Mouse (Mus musculus): ENCODE data around the gene Rel. TPM values are rescaled to one million over a fixed set of nuclear protein-coding genes. Genes with fewer than 3 reads are reported as not detected.
A peak's percentile ranks its signal among the peaks of the same experiment; 100 is the strongest.
"Not testable (repeated sequence)": the region's sequence is repeated elsewhere in the genome, so short reads cannot be mapped to it uniquely, and the experiment has no call there.

Gene Rel
- polyA plus RNA-seq, 1 experiment from 2014 or later: 0.50 TPM

DNA sequence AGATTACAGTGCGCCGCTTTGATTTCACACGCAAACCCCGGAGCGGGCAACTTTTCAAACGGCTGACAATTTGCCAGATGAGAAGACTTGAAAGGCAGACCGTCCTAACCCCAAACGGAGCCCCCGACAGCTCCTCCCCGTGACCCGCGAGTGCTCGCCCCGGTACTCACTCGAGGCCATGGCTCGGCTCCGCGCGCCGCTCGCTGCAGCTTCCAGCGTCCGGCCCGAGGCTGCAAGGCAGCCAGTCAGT, 335 bp downstream of the Rel start:
- under 1% methylated on average over 24 of the region's 24 CpGs for WGBS
- Histone ChIP-seq H3K27ac (replicated peaks) (peak overlapping the region; percentile 90), H3K4me3 (peak overlapping the region; percentile 59), H3K4me1 (peaks cover 6% of the 10 kb centered on the region), H3K9ac (replicated peaks) (peak overlapping the region; percentile 69), H3K9me3 (no peaks in the 10 kb centered on the region), H3K4me2 (replicated peaks) (peak overlapping the region; percentile 78), H3K27me3 (peaks cover 6% of the 10 kb centered on the region), H3K36me3 (no peaks in the 10 kb centered on the region)
- ATAC-seq (ENCODE audit: low FRiP score, low read depth): no peak

GRCm38 (mm10) chr11:23769686-23770509, 872 bp downstream of the Rel start:
- ATAC-seq (ENCODE audit: low FRiP score, low read depth): peak; percentile 20
- peak overlapping the region; percentile 69 for H3K9ac ChIP-seq (replicated peaks)
- peaks cover 6% of the 10 kb centered on the region for H3K27me3 ChIP-seq
- H3K36me3 ChIP-seq: no peaks in the 10 kb centered on the region
- peak overlapping the region; percentile 78 for H3K4me2 ChIP-seq (replicated peaks)
- H3K9me3 ChIP-seq: no peaks in the 10 kb centered on the region
- H3K27ac ChIP-seq (replicated peaks): peak overlapping the region; percentile 90
- H3K4me1 ChIP-seq: peaks cover 6% of the 10 kb centered on the region
- H3K4me3 ChIP-seq: peak overlapping the region; percentile 59
- WGBS: under 1% methylated on average over 25 of the region's 25 CpGs

DNA sequence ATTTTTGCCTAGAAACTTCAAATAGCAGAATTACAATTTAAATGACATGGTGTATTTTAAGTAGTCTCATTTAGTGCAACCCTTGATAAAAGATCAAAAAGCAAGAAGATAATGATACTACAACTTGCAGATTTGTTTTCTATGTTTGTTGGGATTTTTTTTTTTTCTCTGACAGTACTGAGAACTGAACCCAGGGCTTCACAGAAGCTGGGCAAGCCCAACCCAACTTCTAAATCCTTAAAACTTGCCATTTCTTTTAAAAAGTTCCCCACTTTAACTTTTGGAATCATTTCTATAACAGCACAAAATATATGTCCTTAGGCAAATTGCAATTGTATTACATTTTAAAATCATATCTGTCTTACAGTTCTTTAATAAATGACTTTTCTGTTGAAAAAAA, 1.7 kb downstream of the Rel start:
- ATAC-seq (ENCODE audit: low FRiP score, low read depth): no peak

DNA sequence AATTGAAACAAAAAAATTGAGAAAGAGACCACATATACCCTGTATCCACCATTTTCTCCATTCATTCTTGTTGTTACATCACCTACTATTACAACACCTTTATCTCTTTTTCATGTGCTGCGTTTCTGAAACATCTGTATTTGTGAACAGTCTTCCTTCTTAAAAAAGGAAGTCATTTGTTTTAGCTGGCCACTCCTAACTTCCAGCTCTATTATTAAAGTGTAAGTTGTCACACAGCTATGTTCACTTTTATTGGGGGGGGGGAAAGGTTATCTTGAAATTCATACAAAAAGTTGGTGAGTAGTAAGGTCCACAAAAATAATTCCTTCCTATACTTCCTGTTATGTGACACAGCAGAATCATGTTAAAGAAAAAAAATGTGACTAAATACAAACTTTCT, 2.8 kb downstream of the Rel start:
- Histone ChIP-seq H3K27ac (replicated peaks) (no peak overlapping the region), H3K9me3 (no peaks in the 10 kb centered on the region), H3K27me3 (peaks cover 5% of the 10 kb centered on the region), H3K4me3 (no peak overlapping the region), H3K36me3 (no peaks in the 10 kb centered on the region), H3K4me1 (peaks cover 6% of the 10 kb centered on the region), H3K4me2 (replicated peaks) (no peak overlapping the region), H3K9ac (replicated peaks) (no peak overlapping the region)
- WGBS: 89% methylated on average over 1 of the region's 1 CpGs
- no peak for ATAC-seq (ENCODE audit: low FRiP score, low read depth)

More for the DNA sequence above, 1.7 kb downstream of the Rel start:
- H3K4me2 ChIP-seq (replicated peaks): no peak overlapping the region
- H3K36me3 ChIP-seq: no peaks in the 10 kb centered on the region
- no peaks in the 10 kb centered on the region for H3K9me3 ChIP-seq
- no peak overlapping the region for H3K4me3 ChIP-seq
- peaks cover 6% of the 10 kb centered on the region for H3K4me1 ChIP-seq
- H3K9ac ChIP-seq (replicated peaks): no peak overlapping the region
- peaks cover 6% of the 10 kb centered on the region for H3K27me3 ChIP-seq
- H3K27ac ChIP-seq (replicated peaks): no peak overlapping the region

GRCm38 (mm10) chr11:23767369-23767768, 3.4 kb downstream of the Rel start:
- not testable (repeated sequence) for H3K4me1 ChIP-seq; H3K27ac ChIP-seq (replicated peaks); H3K27me3 ChIP-seq; H3K4me2 ChIP-seq (replicated peaks); ATAC-seq (ENCODE audit: low FRiP score, low read depth); H3K36me3 ChIP-seq; H3K9me3 ChIP-seq; H3K4me3 ChIP-seq; H3K9ac ChIP-seq (replicated peaks)
- 84% methylated on average over 5 of the region's 5 CpGs for WGBS

DNA sequence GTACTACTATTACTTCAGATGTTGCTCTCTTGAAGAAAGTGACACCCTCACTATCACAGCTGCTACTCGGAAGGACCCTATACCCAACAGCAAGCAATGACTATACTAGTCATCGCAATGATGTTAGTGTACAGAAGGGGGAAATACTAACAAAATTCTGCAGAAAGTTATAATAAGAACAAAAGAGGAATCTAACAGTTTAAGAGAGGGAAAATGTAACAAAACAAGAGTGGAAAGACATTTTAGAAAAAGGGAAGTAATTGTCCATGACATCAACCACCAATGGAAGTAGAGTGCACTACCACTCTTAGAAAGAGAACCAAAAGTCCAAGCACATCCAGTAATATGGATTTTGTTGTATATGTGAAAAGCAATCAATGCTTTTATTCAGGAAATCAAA, 8.1 kb downstream of the Rel start:
- Histone ChIP-seq H3K27ac (replicated peaks) (no peak overlapping the region), H3K9ac (replicated peaks) (no peak overlapping the region), H3K9me3 (no peaks in the 10 kb centered on the region), H3K4me2 (replicated peaks) (no peak overlapping the region), H3K4me3 (no peak overlapping the region), H3K27me3 (no peaks in the 10 kb centered on the region), H3K4me1 (no peaks in the 10 kb centered on the region), H3K36me3 (no peaks in the 10 kb centered on the region)
- ATAC-seq (ENCODE audit: low FRiP score, low read depth): no peak
- 98% methylated on average over 2 of the region's 2 CpGs for WGBS

- ATAC-seq (ENCODE audit: low FRiP score, low read depth): no peak
- Histone ChIP-seq H3K27me3 (no peaks in the 10 kb centered on the region), H3K4me1 (no peaks in the 10 kb centered on the region), H3K36me3 (no peaks in the 10 kb centered on the region), H3K9ac (replicated peaks) (no peak overlapping the region), H3K4me2 (replicated peaks) (no peak overlapping the region), H3K9me3 (no peaks in the 10 kb centered on the region), H3K27ac (replicated peaks) (no peak overlapping the region), H3K4me3 (no peak overlapping the region)
- WGBS: 89% methylated on average over 2 of the region's 2 CpGs
Measured at GRCm38 (mm10) chr11:23758218-23758617, 12.6 kb downstream of the Rel start.

DNA sequence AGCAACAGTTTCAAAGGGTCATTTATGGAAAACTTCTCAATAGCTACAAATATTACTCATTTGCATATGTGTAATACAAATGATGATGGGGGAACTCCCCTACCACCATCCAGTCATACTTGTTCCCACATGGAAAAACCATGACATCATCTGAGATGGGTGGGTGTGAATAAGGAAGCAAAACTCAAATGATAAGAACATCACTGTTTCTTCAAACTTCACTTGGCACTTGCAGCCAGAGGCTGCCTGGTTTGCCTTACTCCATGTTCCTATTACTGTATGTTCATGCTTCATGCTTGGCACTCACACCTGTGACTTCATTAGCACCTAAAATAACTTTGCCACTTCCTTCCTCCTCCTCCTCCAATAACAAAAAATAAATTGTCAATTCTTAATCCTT, 16.4 kb downstream of the Rel start:
- Histone ChIP-seq H3K4me2 (replicated peaks) (no peak overlapping the region), H3K36me3 (no peaks in the 10 kb centered on the region), H3K27ac (replicated peaks) (no peak overlapping the region), H3K4me3 (no peak overlapping the region), H3K9me3 (no peaks in the 10 kb centered on the region), H3K4me1 (no peaks in the 10 kb centered on the region), H3K27me3 (no peaks in the 10 kb centered on the region), H3K9ac (replicated peaks) (no peak overlapping the region)
- no peak for ATAC-seq (ENCODE audit: low FRiP score, low read depth)

DNA sequence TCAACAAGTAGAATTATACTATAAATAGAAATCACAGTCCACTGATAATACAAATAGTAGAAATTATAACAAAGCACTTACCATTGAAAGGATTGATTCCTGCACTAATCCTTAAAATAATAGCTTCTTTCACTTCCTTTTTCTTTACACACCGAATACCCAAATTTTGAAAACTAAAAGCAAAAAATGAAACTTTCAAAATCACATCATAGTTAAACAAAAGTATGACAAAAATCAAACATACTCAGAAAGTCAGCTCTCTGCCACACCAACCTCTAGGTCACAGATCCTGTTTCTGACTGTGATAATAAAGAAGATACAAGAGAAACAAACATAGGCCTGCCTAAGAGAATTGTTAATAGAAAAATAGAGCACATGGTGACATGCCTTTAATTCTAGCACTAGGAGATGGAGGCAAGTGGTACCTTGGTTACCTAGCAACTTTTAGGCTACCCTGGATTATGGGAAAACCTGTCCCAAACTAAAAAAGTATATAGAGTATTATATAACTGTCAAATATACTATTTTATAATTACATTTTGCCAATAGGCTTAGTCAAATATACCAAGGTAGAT, 17.5 kb downstream of the Rel start:
- no peak for ATAC-seq (ENCODE audit: low FRiP score, low read depth)
- Histone ChIP-seq H3K4me2 (replicated peaks) (no peak overlapping the region), H3K4me1 (no peaks in the 10 kb centered on the region), H3K27me3 (no peaks in the 10 kb centered on the region), H3K4me3 (no peak overlapping the region), H3K9me3 (no peaks in the 10 kb centered on the region), H3K36me3 (no peaks in the 10 kb centered on the region), H3K27ac (replicated peaks) (no peak overlapping the region), H3K9ac (replicated peaks) (no peak overlapping the region)
- WGBS: 83% methylated on average over 1 of the region's 1 CpGs

- Histone ChIP-seq H3K27ac (replicated peaks) (no peak overlapping the region), H3K9me3 (no peaks in the 10 kb centered on the region), H3K9ac (replicated peaks) (no peak overlapping the region), H3K4me3 (no peak overlapping the region), H3K4me2 (replicated peaks) (no peak overlapping the region), H3K27me3 (no peaks in the 10 kb centered on the region), H3K4me1 (no peaks in the 10 kb centered on the region), H3K36me3 (no peaks in the 10 kb centered on the region)
- ATAC-seq (ENCODE audit: low FRiP score, low read depth): no peak
- WGBS: 84% methylated on average over 4 of the region's 4 CpGs
Measured at GRCm38 (mm10) chr11:23746102-23746501, 24.7 kb downstream of the Rel start.

DNA sequence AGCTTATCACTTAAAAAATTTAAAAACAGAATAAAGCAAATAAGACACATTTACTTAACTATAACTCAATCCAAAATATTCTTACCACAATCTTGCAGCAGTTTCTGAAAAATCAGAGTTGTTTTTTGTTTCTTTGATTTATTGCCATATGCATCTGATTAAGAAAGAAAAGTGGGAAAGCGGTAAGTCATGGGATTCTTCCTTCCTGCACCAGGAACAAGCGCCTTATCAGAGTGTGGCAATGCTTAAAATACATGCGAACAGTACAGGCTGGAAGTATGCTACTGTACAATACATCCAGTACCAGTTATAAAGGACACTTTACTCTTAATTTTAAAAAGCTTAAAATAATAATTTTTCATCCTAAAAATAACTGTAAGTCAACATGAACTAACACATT, 26.4 kb downstream of the Rel start:
- no peak overlapping the region for H3K27ac ChIP-seq (replicated peaks)
- WGBS: 94% methylated on average over 3 of the region's 3 CpGs
- no peaks in the 10 kb centered on the region for H3K36me3 ChIP-seq
- no peaks in the 10 kb centered on the region for H3K4me1 ChIP-seq
- H3K4me2 ChIP-seq (replicated peaks): no peak overlapping the region
- H3K9me3 ChIP-seq: no peaks in the 10 kb centered on the region
- no peaks in the 10 kb centered on the region for H3K27me3 ChIP-seq
- H3K4me3 ChIP-seq: no peak overlapping the region
- no peak for ATAC-seq (ENCODE audit: low FRiP score, low read depth)
- H3K9ac ChIP-seq (replicated peaks): no peak overlapping the region

GRCm38 (mm10) chr11:23741386-23741785, 29.4 kb downstream of the Rel start:
- Histone ChIP-seq H3K9ac (replicated peaks) (no peak overlapping the region), H3K36me3 (no peaks in the 10 kb centered on the region), H3K4me1 (no peaks in the 10 kb centered on the region), H3K4me2 (replicated peaks) (no peak overlapping the region), H3K27me3 (no peaks in the 10 kb centered on the region), H3K9me3 (no peaks in the 10 kb centered on the region), H3K27ac (replicated peaks) (no peak overlapping the region), H3K4me3 (no peak overlapping the region)
- 92% methylated on average over 7 of the region's 7 CpGs for WGBS
- no peak for ATAC-seq (ENCODE audit: low FRiP score, low read depth)

DNA sequence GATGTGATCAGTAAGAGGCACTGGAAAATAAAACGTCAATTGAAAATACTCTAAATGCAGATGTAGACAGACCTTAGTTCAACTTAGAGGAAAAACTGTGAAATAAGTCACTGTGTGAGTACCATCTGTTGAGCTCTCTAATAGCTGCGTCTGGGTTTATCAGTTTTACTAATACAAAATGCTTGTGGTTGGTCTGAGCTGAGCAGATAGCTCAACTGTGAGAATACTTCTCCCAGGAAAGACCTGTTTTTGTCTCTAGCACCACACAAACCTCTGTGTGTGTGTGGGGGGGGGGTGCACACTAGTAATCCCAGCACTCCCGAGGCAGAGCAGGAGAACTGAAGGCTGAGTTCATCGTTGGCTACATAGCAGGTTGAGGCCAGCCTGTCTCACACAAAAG, 29.9 kb downstream of the Rel start:
- H3K4me1 ChIP-seq: no peaks in the 10 kb centered on the region
- 80% methylated on average over 4 of the region's 4 CpGs for WGBS
- ATAC-seq (ENCODE audit: low FRiP score, low read depth): no peak
- H3K27ac ChIP-seq (replicated peaks): no peak overlapping the region
- H3K4me2 ChIP-seq (replicated peaks): no peak overlapping the region
- no peaks in the 10 kb centered on the region for H3K36me3 ChIP-seq
- H3K27me3 ChIP-seq: no peaks in the 10 kb centered on the region
- H3K9me3 ChIP-seq: no peaks in the 10 kb centered on the region
- no peak overlapping the region for H3K4me3 ChIP-seq
- H3K9ac ChIP-seq (replicated peaks): no peak overlapping the region

All from midbrain, embryonic 12.5 days (tissue).